Mouse (Mus musculus): Measurements from ENCODE around the gene Vps8. TPM values are rescaled to one million over a fixed set of nuclear protein-coding genes. Genes with fewer than 3 reads are reported as not detected.

Gene Vps8
- polyA plus RNA-seq, 1 experiment from 2014 or later: 14.2 TPM

- H3K27ac ChIP-seq (ENCODE audit: low read depth, low read length): no peak overlapping the region
- H3K4me2 ChIP-seq (replicated peaks; ENCODE audit: low read depth, low read length): no peak overlapping the region
- H3K36me3 ChIP-seq (ENCODE audit: control insufficient read depth, insufficient read depth, low read length): peaks cover 2% of the 10 kb centered on the region
- H3K27me3 ChIP-seq (ENCODE audit: control insufficient read depth, insufficient read depth, low read length): no peaks in the 10 kb centered on the region
- ATAC-seq (ENCODE audit: low FRiP score, low TSS enrichment): no peak
- no peak overlapping the region for H3K4me3 ChIP-seq (ENCODE audit: low read length)
- H3K4me1 ChIP-seq (ENCODE audit: control insufficient read depth, insufficient read depth, low read length): 0 out of 2 replicates have a peak, but pooled peaks cover 7% of the 10 kb centered on the region
- H3K9ac ChIP-seq (ENCODE audit: low read depth, low read length): no peak overlapping the region
- no peaks in the 10 kb centered on the region for H3K9me3 ChIP-seq (ENCODE audit: control insufficient read depth, low read length)
- 49% methylated on average over 9 of the region's 9 CpGs for WGBS
These were observed 22.2 kb downstream of the Vps8 start for GRCm38 (mm10) chr16:21445026-21445625.

GRCm38 (mm10) chr16:21447447-21447846, 24.5 kb downstream of the Vps8 start:
- H3K9ac ChIP-seq (ENCODE audit: low read depth, low read length): no peak overlapping the region
- H3K36me3 ChIP-seq (ENCODE audit: control insufficient read depth, insufficient read depth, low read length): peaks cover under 1% of the 10 kb centered on the region
- no peaks in the 10 kb centered on the region for H3K27me3 ChIP-seq (ENCODE audit: control insufficient read depth, insufficient read depth, low read length)
- no peak for ATAC-seq (ENCODE audit: low FRiP score, low TSS enrichment)
- H3K27ac ChIP-seq (ENCODE audit: low read depth, low read length): no peak overlapping the region
- H3K4me2 ChIP-seq (replicated peaks; ENCODE audit: low read depth, low read length): no peak overlapping the region
- no peak overlapping the region for H3K4me3 ChIP-seq (ENCODE audit: low read length)
- H3K4me1 ChIP-seq (ENCODE audit: control insufficient read depth, insufficient read depth, low read length): 0 out of 2 replicates have a peak, but pooled peaks cover 14% of the 10 kb centered on the region
- WGBS: 83% methylated on average over 5 of the region's 5 CpGs
- H3K9me3 ChIP-seq (ENCODE audit: control insufficient read depth, low read length): no peaks in the 10 kb centered on the region

- Histone ChIP-seq H3K9ac (ENCODE audit: low read depth, low read length) (no peak overlapping the region), H3K4me1 (ENCODE audit: control insufficient read depth, insufficient read depth, low read length) (0 out of 2 replicates have a peak, but pooled peaks cover 14% of the 10 kb centered on the region), H3K27me3 (ENCODE audit: control insufficient read depth, insufficient read depth, low read length) (no peaks in the 10 kb centered on the region), H3K9me3 (ENCODE audit: control insufficient read depth, low read length) (no peaks in the 10 kb centered on the region), H3K36me3 (ENCODE audit: control insufficient read depth, insufficient read depth, low read length) (no peaks in the 10 kb centered on the region; the same call in 1 of the 2 replicates), H3K27ac (ENCODE audit: low read depth, low read length) (no peak overlapping the region), H3K4me3 (ENCODE audit: low read length) (no peak overlapping the region), H3K4me2 (replicated peaks; ENCODE audit: low read depth, low read length) (no peak overlapping the region)
- no peak for ATAC-seq (ENCODE audit: low FRiP score, low TSS enrichment)
- WGBS: 92% methylated on average over 5 of the region's 5 CpGs
These were observed 25.5 kb downstream of the Vps8 start for GRCm38 (mm10) chr16:21448464-21448863.

GRCm38 (mm10) chr16:21449890-21450289, 27.0 kb downstream of the Vps8 start:
- no peaks in the 10 kb centered on the region for H3K9me3 ChIP-seq (ENCODE audit: control insufficient read depth, low read length)
- H3K9ac ChIP-seq (ENCODE audit: low read depth, low read length): no peak overlapping the region; the same call in 1 of the 2 replicates
- no peak for ATAC-seq (ENCODE audit: low FRiP score, low TSS enrichment)
- 0 out of 2 replicates have a peak, but pooled peaks cover 14% of the 10 kb centered on the region for H3K4me1 ChIP-seq (ENCODE audit: control insufficient read depth, insufficient read depth, low read length)
- H3K4me2 ChIP-seq (replicated peaks; ENCODE audit: low read depth, low read length): no peak overlapping the region
- H3K36me3 ChIP-seq (ENCODE audit: control insufficient read depth, insufficient read depth, low read length): no peaks in the 10 kb centered on the region; the same call in 1 of the 2 replicates
- no peaks in the 10 kb centered on the region for H3K27me3 ChIP-seq (ENCODE audit: control insufficient read depth, insufficient read depth, low read length)
- no peak overlapping the region for H3K4me3 ChIP-seq (ENCODE audit: low read length)
- no peak overlapping the region for H3K27ac ChIP-seq (ENCODE audit: low read depth, low read length)
- whole genome bisulfite sequencing: 26% methylated on average over 8 of the region's 8 CpGs

GRCm38 (mm10) chr16:21452569-21452968, 29.7 kb downstream of the Vps8 start:
- Histone ChIP-seq H3K36me3 (ENCODE audit: control insufficient read depth, insufficient read depth, low read length) (no peaks in the 10 kb centered on the region), H3K4me2 (replicated peaks; ENCODE audit: low read depth, low read length) (no peak overlapping the region), H3K9me3 (ENCODE audit: control insufficient read depth, low read length) (no peaks in the 10 kb centered on the region), H3K4me1 (ENCODE audit: control insufficient read depth, insufficient read depth, low read length) (0 out of 2 replicates have a peak, but pooled peaks cover 14% of the 10 kb centered on the region), H3K9ac (ENCODE audit: low read depth, low read length) (no peak overlapping the region), H3K4me3 (ENCODE audit: low read length) (no peak overlapping the region), H3K27me3 (ENCODE audit: control insufficient read depth, insufficient read depth, low read length) (no peaks in the 10 kb centered on the region), H3K27ac (ENCODE audit: low read depth, low read length) (no peak overlapping the region)
- 73% methylated on average over 6 of the region's 6 CpGs for WGBS
- no peak for ATAC-seq (ENCODE audit: low FRiP score, low TSS enrichment)

GRCm38 (mm10) chr16:21457639-21458369, 34.9 kb downstream of the Vps8 start:
- Histone ChIP-seq H3K27me3 (ENCODE audit: control insufficient read depth, insufficient read depth, low read length) (no peaks in the 10 kb centered on the region), H3K27ac (ENCODE audit: low read depth, low read length) (no peak overlapping the region), H3K9ac (ENCODE audit: low read depth, low read length) (no peak overlapping the region), H3K4me1 (ENCODE audit: control insufficient read depth, insufficient read depth, low read length) (no peaks in the 10 kb centered on the region), H3K4me2 (replicated peaks; ENCODE audit: low read depth, low read length) (no peak overlapping the region), H3K4me3 (ENCODE audit: low read length) (no peak overlapping the region), H3K36me3 (ENCODE audit: control insufficient read depth, insufficient read depth, low read length) (peaks cover 2% of the 10 kb centered on the region; the same call in 1 of the 2 replicates), H3K9me3 (ENCODE audit: control insufficient read depth, low read length) (no peaks in the 10 kb centered on the region)
- ATAC-seq (ENCODE audit: low FRiP score, low TSS enrichment): no peak
- WGBS: 76% methylated on average over 14 of the region's 14 CpGs

- Histone ChIP-seq H3K9me3 (ENCODE audit: control insufficient read depth, low read length) (no peaks in the 10 kb centered on the region), H3K9ac (ENCODE audit: low read depth, low read length) (no peak overlapping the region), H3K36me3 (ENCODE audit: control insufficient read depth, insufficient read depth, low read length) (peaks cover 4% of the 10 kb centered on the region; the same call in 1 of the 2 replicates), H3K27ac (ENCODE audit: low read depth, low read length) (no peak overlapping the region), H3K4me1 (ENCODE audit: control insufficient read depth, insufficient read depth, low read length) (no peaks in the 10 kb centered on the region), H3K4me3 (ENCODE audit: low read length) (no peak overlapping the region), H3K4me2 (replicated peaks; ENCODE audit: low read depth, low read length) (no peak overlapping the region), H3K27me3 (ENCODE audit: control insufficient read depth, insufficient read depth, low read length) (no peaks in the 10 kb centered on the region)
- 66% methylated on average over 8 of the region's 8 CpGs for WGBS
- ATAC-seq (ENCODE audit: low FRiP score, low TSS enrichment): no peak
These were observed 43.0 kb downstream of the Vps8 start for GRCm38 (mm10) chr16:21465868-21466267.

GRCm38 (mm10) chr16:21470416-21470815, 47.5 kb downstream of the Vps8 start:
- ATAC-seq (ENCODE audit: low FRiP score, low TSS enrichment): no peak
- Histone ChIP-seq H3K9me3 (ENCODE audit: control insufficient read depth, low read length) (no peaks in the 10 kb centered on the region), H3K36me3 (ENCODE audit: control insufficient read depth, insufficient read depth, low read length) (peaks cover 4% of the 10 kb centered on the region; the same call in 1 of the 2 replicates), H3K27ac (ENCODE audit: low read depth, low read length) (no peak overlapping the region), H3K4me1 (ENCODE audit: control insufficient read depth, insufficient read depth, low read length) (no peaks in the 10 kb centered on the region), H3K4me3 (ENCODE audit: low read length) (no peak overlapping the region), H3K27me3 (ENCODE audit: control insufficient read depth, insufficient read depth, low read length) (no peaks in the 10 kb centered on the region), H3K4me2 (replicated peaks; ENCODE audit: low read depth, low read length) (no peak overlapping the region), H3K9ac (ENCODE audit: low read depth, low read length) (no peak overlapping the region)
- 89% methylated on average over 4 of the region's 4 CpGs for WGBS

GRCm38 (mm10) chr16:21477074-21477473, 54.2 kb downstream of the Vps8 start:
- no peaks in the 10 kb centered on the region for H3K9me3 ChIP-seq (ENCODE audit: control insufficient read depth, low read length)

More at GRCm38 (mm10) chr16:21477074-21477473, 54.2 kb downstream of the Vps8 start:
- no peak for ATAC-seq (ENCODE audit: low FRiP score, low TSS enrichment)
- Histone ChIP-seq H3K4me3 (ENCODE audit: low read length) (no peak overlapping the region), H3K36me3 (ENCODE audit: control insufficient read depth, insufficient read depth, low read length) (no peaks in the 10 kb centered on the region), H3K27me3 (ENCODE audit: control insufficient read depth, insufficient read depth, low read length) (no peaks in the 10 kb centered on the region), H3K9ac (ENCODE audit: low read depth, low read length) (no peak overlapping the region), H3K4me2 (replicated peaks; ENCODE audit: low read depth, low read length) (no peak overlapping the region), H3K4me1 (ENCODE audit: control insufficient read depth, insufficient read depth, low read length) (no peaks in the 10 kb centered on the region), H3K27ac (ENCODE audit: low read depth, low read length) (no peak overlapping the region)
- WGBS: 86% methylated on average over 4 of the region's 4 CpGs

Measured in kidney, embryonic 14.5 days (tissue).